Mouse (Mus musculus) kidney, postnatal 10 days (tissue): ENCODE data around the gene Aloxe3.
A peak's percentile ranks its signal among the peaks of the same experiment; 100 is the strongest.
"Not testable (repeated sequence)": the region's sequence is repeated elsewhere in the genome, so short reads cannot be mapped to it uniquely, and the experiment has no call there.

Source experiments
- DNase-seq: peaks from one replicate; pipeline ENCODE4 v3.0.0; 2021; ENCODE audit warnings: mixed read lengths

The Aloxe3 gene

GRCm38 (mm10) chr11:69125852-69125918 lies at the start of gene Aloxe3:
Gene Aloxe3 (plus strand): TSS chr11:69125896.
- DNase-seq, result no peak

- no peak for DNase-seq
These were observed 49.1 kb upstream of the Aloxe3 start for GRCm38 (mm10) chr11:69076572-69076971.

- no peak for DNase-seq
These were observed 48.4 kb upstream of the Aloxe3 start for GRCm38 (mm10) chr11:69077316-69077715.

- DNase-seq, result no peak
These were observed 47.7 kb upstream of the Aloxe3 start for GRCm38 (mm10) chr11:69078041-69078440.

DNA sequence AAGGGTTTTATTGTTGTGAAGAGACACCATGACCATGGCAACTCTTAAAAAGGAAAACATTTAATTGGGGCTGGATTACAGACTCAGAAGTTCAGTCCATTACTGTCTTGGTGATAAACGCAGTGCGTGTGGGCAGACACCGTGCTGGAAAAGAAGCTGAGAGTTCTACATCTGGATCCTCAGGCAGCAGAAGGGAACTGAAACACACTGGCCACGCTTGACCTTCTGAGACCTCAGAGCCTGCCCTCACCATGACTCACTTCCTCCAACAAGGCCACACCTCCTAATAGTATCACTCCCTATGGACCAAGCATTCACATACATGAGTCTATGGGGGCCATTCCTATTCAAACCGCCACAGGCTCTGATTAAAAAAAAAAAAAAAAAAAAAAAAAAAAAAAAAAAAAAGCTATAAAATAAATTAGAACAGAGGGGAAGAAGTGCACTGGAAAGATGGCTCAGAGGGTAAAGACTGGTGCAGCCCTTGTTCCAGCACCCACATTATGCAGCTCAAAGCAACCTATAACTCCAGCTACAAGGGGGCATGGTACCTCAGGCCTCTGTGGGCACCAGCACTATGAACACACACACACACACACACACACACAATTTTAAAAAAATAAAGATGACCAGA lies 46.8 kb upstream of the Aloxe3 start:
- no peak for DNase-seq

GRCm38 (mm10) chr11:69080102-69080854 lies 45.4 kb upstream of the Aloxe3 start:
- no peak for DNase-seq

DNA sequence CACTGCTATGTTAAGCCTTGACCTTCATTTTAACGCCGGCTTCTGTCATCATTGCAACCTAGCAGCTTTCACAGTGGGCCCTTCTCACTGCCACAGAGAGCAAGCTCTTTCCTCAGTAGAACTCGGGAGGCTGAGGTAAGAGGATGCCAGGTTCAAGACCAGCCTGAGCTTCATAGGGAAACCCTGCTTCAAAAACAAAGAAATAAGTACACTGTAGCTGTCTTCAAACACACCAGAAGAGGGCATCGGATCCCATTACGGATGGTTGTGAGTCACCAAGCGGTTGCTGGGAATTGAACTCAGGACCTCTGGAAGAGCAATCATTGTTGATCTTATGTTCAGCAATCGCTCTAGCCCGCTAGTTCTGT lies 44.9 kb upstream of the Aloxe3 start:
- DNase-seq, result no peak

- DNase-seq, result no peak
These were observed 44.1 kb upstream of the Aloxe3 start for GRCm38 (mm10) chr11:69081613-69082012.

GRCm38 (mm10) chr11:69085608-69086007 lies 40.1 kb upstream of the Aloxe3 start:
- DNase-seq, result peak; percentile 7

GRCm38 (mm10) chr11:69086390-69086789 lies 39.3 kb upstream of the Aloxe3 start:
- peak; percentile 11 for DNase-seq

GRCm38 (mm10) chr11:69087082-69087481 lies 38.6 kb upstream of the Aloxe3 start:
- DNase-seq, result peak; percentile 62

DNA sequence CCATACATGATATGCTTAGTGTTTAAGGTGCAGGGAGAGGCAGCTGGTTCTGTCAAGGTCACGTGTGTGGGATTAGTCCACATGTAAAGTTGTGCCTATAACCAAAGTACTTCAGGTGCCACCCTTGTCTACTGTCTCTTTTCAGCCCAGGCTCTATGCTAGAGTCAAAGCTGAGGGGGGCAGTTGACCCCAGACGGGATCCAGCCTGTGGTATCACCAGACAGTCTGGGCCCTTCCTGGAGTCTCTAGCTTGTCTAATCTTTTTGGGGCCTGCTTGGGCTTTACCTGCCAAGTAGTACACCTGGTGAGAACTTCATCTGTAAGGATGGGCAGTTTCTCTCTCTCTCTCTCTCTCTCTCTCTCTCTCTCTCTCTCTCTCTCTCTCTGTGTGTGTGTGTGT lies 38.1 kb upstream of the Aloxe3 start:
- DNase-seq, result peak; percentile 8

DNA sequence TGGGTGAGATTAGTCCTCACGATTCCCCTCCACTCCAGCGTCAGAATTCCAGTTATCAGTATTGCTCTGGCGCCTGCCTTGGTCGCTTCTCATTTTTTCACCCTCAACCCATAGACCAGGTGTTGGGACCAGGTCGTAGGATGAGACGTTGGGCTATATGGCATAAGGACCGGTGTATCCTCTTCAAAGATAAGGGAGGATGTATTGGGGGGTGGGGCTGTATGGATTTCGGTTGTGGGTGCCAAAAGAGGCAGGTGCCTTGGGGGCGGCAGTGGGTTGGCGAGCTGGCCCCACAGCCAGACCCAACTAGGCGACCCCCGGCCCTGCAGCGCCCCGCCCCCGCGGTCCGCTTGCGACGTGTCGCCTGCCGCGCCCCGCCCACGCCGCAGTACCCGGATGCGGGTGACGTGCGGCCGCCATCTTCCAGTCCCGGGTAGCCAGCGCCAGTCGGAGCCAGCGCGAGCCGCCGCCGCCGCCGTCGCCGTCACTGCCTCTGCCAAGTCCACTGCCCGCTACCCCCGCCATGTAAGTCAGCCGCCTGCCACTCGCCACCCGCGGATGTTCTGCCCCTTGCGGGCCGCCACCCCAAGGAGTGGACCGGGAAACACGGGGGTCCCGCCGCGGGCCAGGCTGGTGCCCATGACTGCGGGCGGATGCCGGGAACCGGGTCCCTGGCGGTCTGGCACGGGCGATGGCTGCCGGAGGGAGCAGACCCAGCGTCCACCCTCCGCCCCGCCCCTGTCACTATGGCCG lies 37.4 kb upstream of the Aloxe3 start, which contains the start of gene Vamp2:
Vamp2 (plus strand) TSS at position 388 of the 753 bp plus-strand sequence.
- peak; percentile 96 for DNase-seq

DNA sequence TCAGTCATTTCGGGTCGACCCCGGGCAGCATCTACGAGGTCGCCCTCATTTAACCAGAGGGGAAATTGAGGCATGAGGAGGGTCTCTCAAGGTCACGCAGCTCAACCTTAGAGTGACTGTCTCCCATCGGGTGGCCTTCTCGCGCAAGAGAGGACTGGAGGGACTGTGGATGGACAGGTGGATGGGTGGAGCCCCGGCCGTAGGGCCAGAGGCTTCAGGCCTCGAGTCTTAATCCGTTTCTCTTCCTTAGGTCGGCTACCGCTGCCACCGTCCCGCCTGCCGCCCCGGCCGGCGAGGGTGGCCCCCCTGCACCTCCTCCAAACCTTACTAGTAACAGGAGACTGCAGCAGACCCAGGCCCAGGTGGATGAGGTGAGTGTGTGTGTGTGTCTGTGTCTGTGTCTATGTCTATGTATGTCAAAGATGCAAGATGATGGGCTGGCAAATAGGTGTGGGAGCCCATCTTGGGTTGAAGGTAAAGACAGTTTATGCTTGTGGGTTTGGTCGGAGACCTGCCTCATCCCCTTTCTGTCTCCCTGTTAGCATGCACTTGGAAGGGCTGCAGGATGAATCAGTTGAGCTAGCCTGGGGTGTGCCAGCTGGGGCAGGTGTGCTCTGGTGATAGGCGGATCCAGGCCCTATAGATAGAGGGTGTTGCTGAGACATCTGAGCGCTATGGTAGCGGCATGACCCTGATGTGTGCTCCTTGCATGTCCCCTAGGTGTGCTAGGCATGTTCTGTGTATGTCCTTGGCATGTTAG lies 36.7 kb upstream of the Aloxe3 start:
- DNase-seq, result peak; percentile 53

DNA sequence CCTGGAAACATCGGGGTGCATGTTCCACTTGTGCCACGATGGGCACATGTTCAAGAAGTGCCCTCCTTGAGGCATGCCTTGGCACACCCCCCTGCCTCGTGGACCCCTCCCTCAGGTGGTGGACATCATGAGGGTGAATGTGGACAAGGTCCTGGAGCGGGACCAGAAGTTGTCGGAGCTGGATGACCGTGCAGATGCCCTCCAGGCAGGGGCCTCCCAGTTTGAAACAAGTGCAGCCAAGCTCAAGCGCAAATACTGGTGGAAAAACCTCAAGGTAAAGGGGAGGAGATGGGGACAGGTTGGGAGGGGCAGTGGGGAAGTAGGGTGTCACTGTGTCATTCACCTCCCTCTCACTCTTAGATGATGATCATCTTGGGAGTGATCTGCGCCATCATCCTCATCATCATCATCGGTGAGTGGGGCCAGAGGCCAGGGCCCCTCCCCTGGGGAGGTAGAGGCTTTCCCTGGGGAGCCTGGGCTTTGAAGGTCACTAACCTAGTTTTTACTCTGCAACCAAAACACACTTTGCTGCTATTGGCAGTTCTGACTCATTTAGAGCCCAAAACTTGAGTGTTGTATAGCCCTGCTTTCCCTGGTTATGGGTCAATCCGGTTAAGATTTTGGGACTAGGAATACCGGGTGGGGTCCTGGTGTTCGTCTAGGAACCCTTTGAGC lies 35.9 kb upstream of the Aloxe3 start:
- DNase-seq, result peak; percentile 45

GRCm38 (mm10) chr11:69090367-69090766 lies 35.3 kb upstream of the Aloxe3 start:
- DNase-seq, result no peak

DNA sequence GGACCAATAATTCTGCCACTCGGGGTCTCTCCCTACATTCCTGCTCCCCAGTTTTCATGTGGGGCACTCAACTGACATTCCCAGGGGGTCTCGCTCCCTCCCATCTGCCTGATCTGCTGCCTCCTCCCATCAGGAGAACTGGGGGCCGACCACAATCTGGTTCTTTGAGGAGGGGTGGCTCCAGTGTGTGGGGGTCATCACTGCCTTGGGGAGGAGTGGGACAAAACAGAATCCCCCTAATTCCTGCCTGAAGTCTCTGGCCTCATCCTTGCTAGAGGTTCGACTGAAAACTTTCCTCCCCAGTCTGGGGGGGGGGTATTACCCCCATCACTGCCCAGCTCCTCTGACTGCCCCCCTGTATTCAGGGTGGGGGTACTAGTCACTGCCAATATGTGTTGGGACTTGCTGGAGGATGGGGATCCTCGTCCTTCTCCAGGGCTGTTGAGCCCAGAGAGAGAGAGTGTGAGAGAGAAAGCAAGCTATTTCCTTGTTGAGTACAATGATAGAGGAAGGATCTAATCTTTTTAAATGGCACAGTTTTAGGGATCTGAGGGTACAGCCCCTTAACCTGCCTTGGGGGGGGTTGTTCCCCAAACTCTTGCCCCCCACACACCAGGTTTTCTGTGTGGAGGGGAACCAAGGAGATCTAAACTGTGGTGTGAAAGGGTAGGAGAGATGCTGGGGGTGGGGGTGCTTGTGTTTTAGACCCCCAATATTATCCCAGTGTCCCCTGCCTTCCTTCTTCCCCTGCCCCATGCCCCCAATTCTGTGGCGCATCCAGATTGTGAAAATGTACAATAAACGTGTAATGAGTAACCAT lies 33.9 kb upstream of the Aloxe3 start:
- no peak for DNase-seq

DNA sequence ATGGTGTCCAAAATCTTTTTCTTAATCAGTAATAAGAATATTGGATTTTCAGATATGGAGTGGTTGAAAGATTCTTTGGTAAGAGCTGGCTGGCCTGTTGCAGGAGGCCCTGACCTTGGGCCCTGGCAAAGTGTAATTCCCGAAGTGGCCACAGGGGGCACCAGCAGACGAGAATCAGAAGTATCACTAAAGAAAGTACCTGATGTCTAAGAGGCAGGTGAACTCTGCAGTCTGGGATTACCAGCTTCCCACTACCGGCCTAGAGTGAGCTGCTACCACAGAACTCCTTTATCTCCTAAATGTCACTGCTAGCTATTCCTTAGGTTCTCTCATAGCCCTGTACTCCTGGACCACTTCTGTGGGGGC lies 33.3 kb upstream of the Aloxe3 start:
- peak; percentile 93 for DNase-seq

DNA sequence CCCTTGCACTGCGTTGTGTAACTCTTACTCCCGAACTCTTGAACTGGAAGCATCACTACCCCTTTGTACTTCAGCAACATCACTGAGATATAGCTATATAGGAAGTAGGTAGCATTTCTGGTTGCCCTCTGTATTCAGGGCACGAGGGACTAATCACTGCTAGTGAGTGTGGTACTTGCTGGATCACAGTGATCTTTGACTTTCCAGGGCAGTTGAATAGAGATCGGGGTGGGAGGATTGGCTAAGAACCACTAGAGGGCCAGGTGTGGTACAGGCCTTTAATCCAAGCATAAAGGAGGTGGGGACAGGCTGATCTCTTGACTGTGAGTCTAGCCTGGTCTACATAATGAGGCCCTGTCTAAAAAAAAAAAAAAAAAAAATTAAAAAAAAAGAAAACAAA lies 32.8 kb upstream of the Aloxe3 start:
- no peak for DNase-seq

DNA sequence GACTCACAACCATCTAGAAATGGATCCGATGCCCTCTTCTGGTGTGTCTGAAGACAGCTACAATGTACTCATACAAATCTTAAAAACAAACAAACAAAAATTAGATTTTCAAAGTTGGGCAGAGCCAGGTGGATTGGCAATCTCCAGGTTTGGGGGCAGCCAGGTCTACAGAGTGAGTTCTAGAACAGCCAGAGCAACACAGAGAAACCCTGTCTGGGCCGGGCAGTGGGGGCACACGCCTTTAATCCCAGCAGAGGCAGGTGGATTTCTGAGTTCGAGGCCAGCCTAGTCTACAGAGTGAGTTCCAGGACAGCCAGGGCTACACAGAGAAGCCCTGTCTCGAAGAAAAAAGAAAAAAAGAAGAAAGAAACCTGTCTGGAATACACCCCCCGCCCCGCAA lies 31.8 kb upstream of the Aloxe3 start:
- not testable (repeated sequence) for DNase-seq

DNA sequence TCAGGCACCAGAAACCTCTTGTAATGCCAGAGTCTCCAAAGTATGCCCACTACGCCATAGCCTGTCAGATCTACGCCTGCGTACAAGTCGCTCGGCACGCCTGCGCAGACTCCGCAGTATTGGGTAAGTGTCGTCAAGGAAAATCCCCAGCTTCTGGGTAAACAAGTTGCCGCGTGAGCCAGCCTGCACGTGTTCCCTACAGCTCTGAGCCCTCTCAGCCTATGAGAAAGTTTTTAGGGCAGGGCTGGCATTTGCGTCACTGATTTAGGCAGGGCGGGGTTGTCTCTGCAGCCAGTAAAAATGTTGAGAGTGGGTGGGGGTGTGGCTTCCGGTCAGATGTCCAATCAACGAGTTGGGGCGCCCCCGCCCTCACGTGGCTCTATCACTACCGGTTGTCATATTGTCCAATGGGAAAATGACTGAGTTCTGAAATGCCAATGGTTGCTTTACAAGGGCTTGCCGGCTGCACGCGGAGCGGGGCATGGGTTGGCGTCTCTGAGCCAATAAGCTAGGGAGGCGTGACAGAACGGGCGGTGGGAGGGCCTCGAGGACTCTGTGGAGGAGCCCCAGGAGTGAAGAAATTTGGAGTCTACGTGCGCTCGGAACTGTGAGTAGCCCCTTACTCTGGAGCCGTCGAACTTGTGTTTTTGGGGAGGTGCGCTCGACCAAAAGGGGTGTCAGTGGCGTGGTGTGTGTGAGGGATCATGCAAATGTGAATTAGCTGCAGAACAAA lies 30.8 kb upstream of the Aloxe3 start, which contains the start of gene Per1:
Per1 (plus strand) TSS at position 521 of the 733 bp plus-strand sequence.
- DNase-seq, result peak; percentile 99
